Mouse (Mus musculus): Measurements from ENCODE around the gene Spop.

The Spop gene

GRCm38 (mm10) chr11:95520456-95521072, 106.7 kb downstream of the Spop start:
- DNase-seq (ENCODE audit: low spot score): peak; percentile 96

- DNase-seq (ENCODE audit: low spot score): peak; percentile 86
Measured at GRCm38 (mm10) chr11:95521563-95521962, 107.7 kb downstream of the Spop start.

DNA sequence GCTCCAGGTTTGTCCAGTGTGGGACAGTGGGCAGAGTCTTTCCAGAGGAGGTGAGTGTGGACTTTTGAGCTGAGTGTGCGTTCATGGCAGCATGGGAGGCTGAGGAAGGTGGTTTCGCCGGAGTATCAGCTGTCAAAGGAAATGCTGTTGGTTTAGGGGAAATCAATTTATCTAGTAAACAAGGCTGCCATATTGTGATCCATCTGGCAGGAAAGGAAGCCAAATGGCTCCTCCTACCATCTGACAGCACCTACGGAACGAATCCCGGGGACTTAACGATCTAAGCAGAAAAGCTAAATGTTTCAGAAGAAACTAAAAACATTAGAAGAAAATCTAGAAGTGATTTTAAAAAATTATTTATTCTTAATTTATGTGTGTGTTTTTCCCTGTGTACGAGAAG, 113.4 kb downstream of the Spop start:
- no peak for DNase-seq (ENCODE audit: low spot score)

DNA sequence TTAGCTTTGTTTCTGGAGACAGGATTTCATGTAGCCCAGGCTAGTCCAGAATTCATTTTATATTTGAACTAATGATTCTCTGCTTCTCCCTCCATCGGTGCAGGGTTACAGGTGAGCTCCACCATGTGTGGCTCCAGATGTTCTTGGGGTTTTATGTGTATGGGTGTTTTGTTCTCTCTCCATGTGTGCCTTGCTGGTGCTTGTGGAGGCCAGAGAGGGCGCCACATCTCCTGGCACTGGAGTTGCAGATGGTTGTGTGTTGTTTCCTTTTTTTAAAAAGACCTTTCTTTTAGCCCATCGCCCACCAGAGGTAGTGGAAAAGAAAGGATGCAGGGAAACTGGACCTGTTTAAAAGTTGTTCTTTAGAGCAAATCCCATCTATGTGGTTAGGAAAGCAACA, 114.4 kb downstream of the Spop start:
- no peak for DNase-seq (ENCODE audit: low spot score)

- DNase-seq (ENCODE audit: low spot score): no peak
Measured at GRCm38 (mm10) chr11:95532353-95533072, 118.6 kb downstream of the Spop start.

GRCm38 (mm10) chr11:95533484-95534160, 119.7 kb downstream of the Spop start:
- DNase-seq (ENCODE audit: low spot score): peak; percentile 95

DNA sequence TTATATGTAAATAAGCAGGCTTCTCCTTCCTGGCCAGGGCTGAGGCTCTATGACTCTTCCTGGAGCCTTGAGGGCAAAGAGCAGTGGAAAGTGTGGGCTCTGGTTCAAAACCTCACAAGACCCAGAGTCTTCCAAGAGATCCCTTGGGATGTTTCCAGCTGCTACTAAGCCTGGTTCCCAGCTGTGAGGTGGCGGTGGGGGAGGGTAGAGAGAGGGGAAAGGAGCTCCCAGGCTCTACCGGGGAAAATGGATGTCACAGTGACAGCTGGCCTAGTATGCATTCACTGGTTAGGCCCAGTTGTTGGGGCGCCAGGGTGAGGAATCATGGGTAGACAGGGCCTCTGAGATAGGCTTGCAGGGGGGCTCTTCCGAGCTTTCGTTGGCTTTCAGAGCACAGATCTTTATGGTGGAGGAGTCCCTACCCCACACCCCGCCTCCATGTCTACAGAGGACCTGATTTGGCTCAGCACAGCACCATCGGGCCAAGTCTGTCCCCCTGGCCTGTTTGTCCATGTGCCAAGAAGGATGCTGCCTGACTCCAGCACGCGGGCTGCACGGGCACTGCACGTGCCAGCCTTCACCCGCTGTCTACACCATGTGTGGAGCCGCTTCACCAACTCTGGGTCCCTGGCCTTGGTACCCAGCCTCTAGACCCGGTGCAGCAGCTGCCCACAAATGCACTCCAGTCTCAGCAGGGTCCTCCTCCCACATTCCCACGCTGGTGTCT, 124.7 kb downstream of the Spop start:
- DNase-seq (ENCODE audit: low spot score): no peak

DNA sequence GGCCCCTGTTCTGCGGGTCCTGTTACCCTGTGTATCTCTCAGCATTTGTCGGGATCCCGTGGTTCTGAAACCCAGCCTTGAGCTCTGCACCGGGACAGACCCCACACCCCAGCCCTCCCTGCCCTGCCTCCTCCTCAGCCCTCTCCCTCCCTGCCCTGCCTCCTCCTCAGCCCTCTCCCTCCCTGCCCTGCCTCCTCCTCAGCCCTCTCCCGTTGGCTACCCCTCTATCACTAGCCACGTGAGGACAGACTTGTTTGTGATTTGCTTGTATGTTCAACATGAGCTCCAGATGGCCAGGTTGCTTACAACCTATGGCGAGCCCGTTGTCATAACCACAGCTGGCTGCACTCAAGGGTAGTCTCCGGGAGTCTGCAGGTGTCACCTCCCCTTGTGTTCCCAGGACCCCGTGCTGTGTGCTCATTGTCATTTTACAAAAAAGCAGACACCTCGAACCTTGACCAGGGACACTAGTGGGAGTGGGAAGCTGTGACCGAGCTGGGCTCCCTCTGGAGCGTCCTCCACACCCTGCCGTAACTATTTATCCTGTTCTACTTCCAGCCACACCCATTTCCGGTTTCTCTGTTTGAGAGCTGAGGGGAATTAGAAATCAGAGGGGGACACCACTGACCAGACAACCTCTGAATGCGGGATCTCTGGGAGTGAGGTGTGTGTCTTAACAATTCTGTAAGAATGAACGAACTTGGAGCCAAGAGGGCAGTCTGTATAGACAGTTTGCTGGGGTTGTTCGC, 126.9 kb downstream of the Spop start:
- no peak for DNase-seq (ENCODE audit: low spot score)
